Mouse (Mus musculus) kidney, adult 2 months (tissue): ENCODE measurements around the gene Trib3.

ENCODE experiments used
- CTCF ChIP-seq: fragments of 200-500 bp; conservative IDR thresholded peaks from 2 replicates; pipeline ENCODE4 v1.5.1; 2011; ENCODE audit warnings: low read depth, mild to moderate bottlenecking, control low read depth, low read length, moderate library complexity, mixed read lengths; ENCODE audit not compliant: insufficient read depth, insufficient read length
- POLR2A ChIP-seq: fragments of 200-500 bp; IDR thresholded peaks from one replicate; pipeline ENCODE4 v1.6.1; 2011; ENCODE audit warnings: low read depth, low read length, control low read depth

DNA sequence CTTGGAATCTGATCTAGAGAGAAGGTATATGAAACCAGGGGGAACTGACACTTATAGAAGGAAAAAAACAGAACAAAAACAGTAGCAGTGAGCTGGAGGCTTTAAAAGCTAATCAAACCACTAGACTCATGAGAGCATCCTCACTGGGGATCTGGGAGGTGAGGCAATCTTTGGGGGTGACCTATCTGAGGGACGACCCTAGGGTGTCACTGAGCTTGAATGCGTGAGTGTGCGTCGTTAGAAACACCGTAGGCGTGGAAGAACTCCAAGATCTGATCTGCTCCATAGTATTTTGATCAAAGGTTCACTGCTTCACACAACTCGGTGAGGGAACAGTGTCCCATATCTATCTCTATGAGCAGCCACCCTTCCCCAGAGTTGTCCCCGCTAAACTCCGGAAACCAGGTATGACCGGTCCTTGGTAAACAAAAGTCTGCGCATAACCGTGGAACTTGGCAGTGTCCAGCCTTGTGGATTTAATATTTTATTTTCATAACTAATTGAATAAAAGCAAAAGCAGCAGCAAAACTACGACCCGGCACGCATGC lies 50.6 kb downstream of the Trib3 start:
- no peak for TF ChIP-seq CTCF
- TF ChIP-seq POLR2A = no peak
